Mouse (Mus musculus) Patski (cell line): Measurements from ENCODE around the gene Nfix. TPM values are rescaled to one million over a fixed set of nuclear protein-coding genes. Genes with fewer than 3 reads are reported as not detected.

ENCODE experiments used
- ATAC-seq: fragments of 100-300 bp; one replicate; pipeline ENCODE4 v1.8.0; 2021
- CTCF ChIA-PET: fragments of 350-600 bp; sonication (Branson Sonifier 250); formaldehyde crosslinking; loops from one replicate; lab custom pipeline; 2022; ENCODE audit warnings: inconsistent platforms; lab: Charles Lee
- POLR2A ChIA-PET: fragments of 350-600 bp; sonication (Branson Sonifier 250); formaldehyde crosslinking; loops from one replicate; lab custom pipeline; 2022; ENCODE audit warnings: antibody characterized with exemption, inconsistent platforms; lab: Charles Lee
- DNase-seq: peaks from one replicate; pipeline ENCODE4 v3.0.0-alpha.2; 2011; ENCODE audit warnings: low read depth, low spot score
- H3K27me3 ChIP-seq: fragments of 371-371 bp; one replicate; pipeline ENCODE4 v1.5.1; 2021
- CTCF ChIP-seq: fragments of 100-300 bp; IDR thresholded peaks from one replicate; pipeline ENCODE4 v1.5.1; 2021
- in situ Hi-C: fragments of 300-500 bp; cut with MboI; formaldehyde crosslinking; loops from 3 replicates; pipeline ENCODE4 v1.11.1; 2018; ENCODE audit warnings: low pct_unique_long_range_greater_than_20kb, mixed read lengths
- polyA plus RNA-seq: library from polyadenylated mRNA; unstranded; gene quantifications from one replicate; pipeline ENCODE4 v1.2.3, GENCODE M21; 2021

Nfix gene
- polyA plus RNA-seq, 1 experiment from 2014 or later = 32.5 TPM

DNA sequence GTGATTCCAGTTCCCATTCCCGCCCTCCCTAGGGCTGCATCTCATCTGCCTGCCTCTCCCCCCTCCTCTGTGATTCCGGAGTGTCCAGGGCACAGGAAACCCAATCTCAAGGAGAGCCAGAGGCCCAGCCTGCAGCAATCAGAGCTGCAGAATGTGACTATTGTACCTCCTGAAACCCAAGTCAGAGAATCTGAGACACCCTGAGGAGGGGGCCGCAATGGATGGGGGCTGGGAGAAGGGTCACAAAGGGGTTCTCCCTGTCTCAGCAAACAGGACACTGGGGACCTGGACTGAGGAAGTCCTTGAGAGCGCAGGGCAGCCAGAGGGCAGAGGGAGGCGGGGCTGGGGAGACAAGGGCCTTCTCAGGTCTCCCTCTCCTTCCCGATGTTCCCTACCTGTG, 67.1 kb downstream of the Nfix start:
- no peak for TF ChIP-seq CTCF

GRCm38 (mm10) chr8:84732545-84732944, 67.6 kb downstream of the Nfix start:
- H3K27me3 ChIP-seq = no peaks in the 10 kb centered on the region
- DNase-seq (no peak), ATAC-seq (no peak)
- ChIA-PET CTCF (interaction anchor here (0.8 to 1.8 kb wide), 3 partner anchors 21 to 83 kb away, joined by 3 to 6 read pairs (median 3); no protein-coding TSS in a partner anchor), POLR2A (interaction anchor here (0.9 to 1.2 kb wide), 2 partner anchors 19 to 81 kb away, joined by 3 to 4 read pairs; no protein-coding TSS in a partner anchor)
- in situ Hi-C loops = no loop called here
- TF ChIP-seq CTCF = no peak

More for the DNA sequence above, 67.1 kb downstream of the Nfix start:
- POLR2A ChIA-PET = no interaction called here
- ATAC-seq (no peak), DNase-seq (no peak)
- no peaks in the 10 kb centered on the region for H3K27me3 ChIP-seq
- in situ Hi-C loops = no loop called here
- CTCF ChIA-PET = interaction anchor here (1.0 to 1.8 kb wide), 2 partner anchors 22 to 82 kb away, joined by 3 to 6 read pairs; no protein-coding TSS in a partner anchor

DNA sequence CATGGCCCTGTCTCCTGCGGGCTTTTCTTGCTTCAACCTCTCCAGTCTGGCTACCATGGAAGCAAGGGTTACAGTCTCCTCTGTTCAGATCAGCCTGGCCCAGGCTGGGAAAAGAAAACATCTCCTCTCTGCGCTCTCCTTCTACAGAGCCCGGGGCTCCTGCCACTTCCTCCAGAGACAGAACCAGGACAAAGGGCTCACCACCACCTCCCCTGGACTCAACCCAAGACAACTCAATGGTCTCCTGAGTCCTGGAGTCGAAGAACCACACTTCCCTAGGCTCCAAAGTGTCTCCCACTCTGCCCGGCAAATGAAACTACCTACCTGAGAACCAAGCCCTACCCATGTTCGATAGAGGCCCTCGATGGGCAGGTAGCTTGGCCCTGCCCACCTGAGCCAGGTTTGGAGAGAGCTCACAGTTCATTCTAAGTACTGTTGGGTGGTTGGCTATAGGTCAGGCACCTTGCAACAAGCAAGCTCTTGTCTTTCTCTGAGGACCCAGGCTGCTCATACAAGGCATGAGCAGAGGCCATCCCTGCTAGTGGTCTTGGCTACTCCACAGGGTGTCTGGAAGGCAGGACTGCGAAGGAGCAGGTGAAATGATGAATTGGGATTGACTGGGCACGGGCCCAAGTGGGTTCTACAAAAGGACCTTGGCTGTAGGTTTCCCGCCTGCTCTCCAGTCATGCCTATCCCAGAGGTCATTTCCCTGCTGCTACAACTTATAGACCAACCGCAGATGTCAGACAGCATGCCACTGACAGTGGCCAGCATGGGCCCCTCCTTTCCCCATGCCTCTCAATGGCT, 68.6 kb downstream of the Nfix start:
- no peak for TF ChIP-seq CTCF
- no peak for DNase-seq
- POLR2A ChIA-PET = interaction anchor here (0.9 to 1.2 kb wide), 2 partner anchors 18 to 82 kb away, joined by 3 to 4 read pairs; no protein-coding TSS in a partner anchor

DNA sequence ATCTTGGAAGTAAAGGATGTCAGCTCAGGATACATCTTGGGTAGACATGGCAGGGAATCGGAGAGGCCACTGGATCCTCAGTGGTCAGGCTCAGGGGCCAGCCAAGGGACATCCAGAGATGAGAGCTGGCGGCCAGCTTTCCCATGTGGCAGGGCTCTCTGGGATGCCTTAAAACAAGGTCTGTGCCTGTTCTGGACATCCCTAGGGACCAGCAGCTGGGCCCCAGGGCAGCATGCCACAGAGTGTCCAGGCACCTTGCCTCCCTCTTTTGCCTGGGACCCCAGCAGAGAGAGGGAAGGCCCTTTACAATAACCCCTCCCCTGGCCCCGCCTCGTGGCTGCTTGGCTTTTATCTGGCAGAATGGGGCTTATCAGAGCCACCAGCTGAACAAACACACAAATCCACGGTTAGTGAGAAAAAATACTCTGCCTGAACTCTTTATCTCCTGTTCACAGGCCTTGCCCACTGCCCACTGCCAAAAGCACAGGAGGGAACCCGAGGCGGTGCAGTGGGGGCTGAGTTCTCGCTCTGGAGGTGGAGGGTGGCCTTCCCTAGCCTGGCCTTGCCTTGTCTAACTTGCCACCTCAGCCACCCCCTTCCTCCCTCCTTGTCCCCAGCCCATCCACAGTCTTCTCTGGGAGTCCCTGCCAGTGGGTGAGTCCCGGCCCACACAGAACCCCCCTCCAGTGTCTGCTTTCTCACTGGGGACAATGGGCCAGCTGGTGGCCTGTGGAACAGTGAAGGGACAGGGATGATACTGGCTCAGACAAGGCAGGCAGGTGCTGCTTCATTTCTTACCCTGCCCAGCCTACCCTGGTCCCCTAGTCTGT, 69.4 kb downstream of the Nfix start:
- no peaks in the 10 kb centered on the region for H3K27me3 ChIP-seq
- ChIA-PET CTCF (interaction anchor here (0.8 to 2.7 kb wide), 4 partner anchors 19 to 92 kb away, joined by 4 to 10 read pairs (median 6); partner anchors contain the start of gene Dand5), POLR2A (no interaction called here)
- no peak for TF ChIP-seq CTCF
- in situ Hi-C loops = no loop called here
- DNase-seq (no peak), ATAC-seq (no peak)

More for the DNA sequence above, 68.6 kb downstream of the Nfix start:
- CTCF ChIA-PET = interaction anchor here (0.6 to 1.8 kb wide), 3 partner anchors 28 to 628 kb away, joined by 3 to 6 read pairs (median 3); no protein-coding TSS in a partner anchor
- no peaks in the 10 kb centered on the region for H3K27me3 ChIP-seq
- ATAC-seq = no peak
- in situ Hi-C loops = no loop called here

DNA sequence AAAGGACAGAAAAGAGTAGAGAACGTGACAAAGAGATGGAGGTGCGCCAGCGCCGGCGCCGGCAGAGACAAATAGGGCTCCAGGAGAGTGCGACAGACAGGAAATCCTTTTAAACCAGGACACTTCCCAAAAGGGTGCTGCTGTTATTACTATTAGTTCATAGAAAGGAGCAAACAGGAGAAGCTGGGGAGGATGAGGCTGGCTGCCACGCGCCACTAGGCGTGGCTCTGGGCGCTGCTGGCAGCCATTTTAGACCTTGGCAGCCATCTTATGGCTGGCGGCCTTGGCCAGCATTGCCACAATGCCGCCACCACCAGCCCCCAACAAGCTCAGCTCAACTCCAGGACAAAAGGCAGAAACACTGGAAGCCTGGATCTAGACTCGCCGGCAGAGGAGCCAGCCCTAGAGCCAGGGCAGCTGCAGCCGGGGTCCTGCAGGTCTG, 70.2 kb downstream of the Nfix start:
- no peak for ATAC-seq
- ChIA-PET CTCF (interaction anchor here (0.8 to 2.7 kb wide), 5 partner anchors 8 to 93 kb away, joined by 4 to 10 read pairs (median 6); partner anchors contain the start of gene Dand5), POLR2A (no interaction called here)
- no peaks in the 10 kb centered on the region for H3K27me3 ChIP-seq
- TF ChIP-seq CTCF = no peak
- in situ Hi-C loops = no loop called here
- no peak for DNase-seq

DNA sequence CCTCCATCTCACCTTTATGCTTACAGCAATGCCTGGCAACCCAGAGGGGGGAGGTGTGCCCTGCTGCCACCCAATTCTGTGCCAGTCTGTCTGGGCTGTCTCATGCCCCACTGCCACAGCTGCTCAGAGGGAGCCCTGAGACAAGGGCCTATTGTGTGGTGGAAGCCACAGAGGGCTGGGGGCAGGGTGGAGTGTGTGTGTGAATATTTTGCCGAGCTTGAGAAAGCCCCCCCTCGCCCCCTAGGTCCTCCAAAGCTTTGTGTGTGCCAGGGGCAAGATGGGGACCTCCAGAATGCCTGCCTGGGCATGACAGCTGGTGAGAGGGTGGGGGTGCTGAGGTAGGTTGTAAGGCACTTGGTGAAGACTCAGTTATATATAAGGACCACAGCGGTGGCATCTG, 71.7 kb downstream of the Nfix start:
- ATAC-seq (no peak), DNase-seq (no peak)
- POLR2A ChIA-PET = no interaction called here
- no peak for TF ChIP-seq CTCF
- CTCF ChIA-PET = interaction anchor here (1.2 to 2.7 kb wide), 3 partner anchors 9 to 20 kb away, joined by 3 to 10 read pairs (median 6); no protein-coding TSS in a partner anchor
- H3K27me3 ChIP-seq = no peaks in the 10 kb centered on the region
- in situ Hi-C loops = no loop called here

GRCm38 (mm10) chr8:84725941-84726259, 74.2 kb downstream of the Nfix start:
- no peak for TF ChIP-seq CTCF
- no peak for DNase-seq
- in situ Hi-C loops = no loop called here

GRCm38 (mm10) chr8:84725246-84725940, 74.8 kb downstream of the Nfix start:
- ChIA-PET CTCF (interaction anchor here (1.0 to 2.7 kb wide), 7 partner anchors 12 to 90 kb away, joined by 4 to 14 read pairs (median 5); no protein-coding TSS in a partner anchor), POLR2A (interaction anchor here (0.5 to 0.6 kb wide), 2 partner anchors 45 to 311 kb away, joined by 3 to 7 read pairs; partner anchors contain the start of gene Tnpo2)
- no peak for TF ChIP-seq CTCF
- no peaks in the 10 kb centered on the region for H3K27me3 ChIP-seq
- DNase-seq = no peak
- ATAC-seq = no peak
- in situ Hi-C loops = no loop called here

More at GRCm38 (mm10) chr8:84725941-84726259, 74.2 kb downstream of the Nfix start:
- POLR2A ChIA-PET = no interaction called here
- no peaks in the 10 kb centered on the region for H3K27me3 ChIP-seq
- ATAC-seq = peak; percentile 65
- CTCF ChIA-PET = interaction anchor here (1.0 to 2.7 kb wide), 7 partner anchors 12 to 90 kb away, joined by 4 to 14 read pairs (median 5); no protein-coding TSS in a partner anchor

DNA sequence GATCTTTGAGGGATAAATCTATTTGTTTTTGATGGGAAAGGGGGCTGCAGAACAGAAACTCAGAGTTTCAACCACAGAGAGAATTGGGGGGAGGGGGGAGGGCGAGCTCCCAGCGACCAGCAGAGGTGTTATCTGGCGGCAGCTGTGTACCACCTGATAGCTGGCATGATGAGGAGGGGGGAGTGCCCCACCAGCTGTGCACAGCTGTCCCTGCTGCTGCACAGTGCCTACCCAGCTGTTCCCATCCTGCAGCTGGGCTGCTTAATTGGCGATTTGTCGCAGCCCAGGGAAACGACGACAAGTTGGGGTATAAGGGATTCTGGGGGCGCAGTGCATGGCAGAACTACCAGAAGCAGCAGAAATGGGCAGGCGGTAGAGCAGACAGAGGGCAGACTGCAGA, 75.5 kb downstream of the Nfix start:
- DNase-seq (no peak), ATAC-seq (no peak)
- in situ Hi-C loops = no loop called here
- CTCF ChIA-PET = interaction anchor here (1.2 to 2.7 kb wide), 5 partner anchors 12 to 91 kb away, joined by 4 to 14 read pairs (median 6); no protein-coding TSS in a partner anchor
- POLR2A ChIA-PET = interaction anchor here (0.5 kb wide), 1 partner anchor 46 kb away, joined by 7 read pairs; no protein-coding TSS in a partner anchor
- no peaks in the 10 kb centered on the region for H3K27me3 ChIP-seq
- no peak for TF ChIP-seq CTCF
